Mouse (Mus musculus) embryonic facial prominence, embryonic 15.5 days (tissue): ENCODE results near the gene Amer3. TPM values are rescaled to one million over a fixed set of nuclear protein-coding genes. Genes with fewer than 3 reads are reported as not detected.
A peak's percentile ranks its signal among the peaks of the same experiment; 100 is the strongest.
"Not testable (repeated sequence)": the region's sequence is repeated elsewhere in the genome, so short reads cannot be mapped to it uniquely, and the experiment has no call there.

Experiments
- ATAC-seq: fragments of 200-750 bp; cut with Nextera tagmentation; 2 replicates; pipeline ENCODE4 v1.8.0; 2017; ENCODE audit warnings: low read depth, moderate TSS enrichment; ENCODE audit not compliant: insufficient number of reproducible peaks, low FRiP score, low TSS enrichment
- H3K27ac ChIP-seq: fragments of 300-500 bp; sonication (generic); replicated peaks from 2 replicates; pipeline ENCODE4 v1.5.1; 2015; ENCODE audit warnings: mild to moderate bottlenecking, inconsistent platforms
- H3K27me3 ChIP-seq: fragments of 300-500 bp; sonication (generic); 2 replicates; pipeline ENCODE4 v1.6.1; 2015; ENCODE audit warnings: inconsistent platforms
- H3K36me3 ChIP-seq: fragments of 300-500 bp; sonication (generic); 2 replicates; pipeline ENCODE4 v1.6.1; 2015; ENCODE audit warnings: mild to moderate bottlenecking, inconsistent platforms
- H3K4me1 ChIP-seq: fragments of 300-500 bp; sonication (generic); 2 replicates; pipeline ENCODE4 v1.6.1; 2015; ENCODE audit warnings: inconsistent platforms
- H3K4me2 ChIP-seq: fragments of 300-500 bp; sonication (generic); replicated peaks from 2 replicates; pipeline ENCODE4 v1.6.1; 2015; ENCODE audit warnings: mild to moderate bottlenecking, inconsistent platforms
- H3K4me3 ChIP-seq: fragments of 300-500 bp; sonication (generic); replicated peaks from 2 replicates; pipeline ENCODE4 v1.5.1; 2015; ENCODE audit warnings: mild to moderate bottlenecking, inconsistent platforms
- H3K9ac ChIP-seq: fragments of 300-500 bp; sonication (generic); 2 replicates; pipeline ENCODE4 v1.6.1; 2015; ENCODE audit warnings: inconsistent platforms
- H3K9me3 ChIP-seq: fragments of 300-500 bp; sonication (generic); replicated peaks from 2 replicates; pipeline ENCODE4 v1.6.1; 2016; ENCODE audit warnings: inconsistent platforms
- WGBS: fragments of 180-500 bp; shearing (Covaris S2); methylation state at CpG from one replicate; pipeline ENCODE4 v1.1.7; 2015; 5-methylcytosine and 5-hydroxymethylcytosine counted together
- polyA plus RNA-seq: library from polyadenylated mRNA; unstranded; fragments of >200 nt; fragmentation: Nextera tagmentation; extraction: Ambion mirVana; gene quantifications from 2 replicates; pipeline ENCODE4 v1.2.1, GENCODE M21; 2015

The Amer3 gene
- polyA plus RNA-seq, 1 experiment from 2014 or later = 0.23 TPM

DNA sequence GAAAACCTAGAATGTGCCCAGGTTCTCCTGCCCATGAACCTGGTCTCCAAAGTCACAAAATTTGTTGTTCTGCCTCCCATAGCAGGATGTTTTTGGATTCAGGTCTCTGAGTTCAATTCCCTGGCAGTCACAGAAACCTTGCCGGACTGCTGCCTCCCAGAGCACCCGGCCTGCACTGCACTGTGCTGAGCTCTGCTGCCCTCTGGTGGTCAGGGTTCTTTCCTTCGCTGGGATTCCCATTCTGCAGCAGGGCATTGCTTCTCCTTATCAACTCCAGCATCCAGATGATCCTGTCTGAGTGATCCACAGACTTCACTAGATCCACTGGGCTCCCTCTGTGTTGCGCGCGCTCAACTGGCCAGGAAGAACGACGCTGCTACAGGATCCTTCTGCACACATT, 22.9 kb downstream of the Amer3 start:
- H3K36me3 ChIP-seq = no peaks in the 10 kb centered on the region
- WGBS = 15% methylated on average over 8 of the region's 8 CpGs
- no peak overlapping the region for H3K4me3 ChIP-seq
- no peaks in the 10 kb centered on the region for H3K27me3 ChIP-seq
- no peak overlapping the region for H3K9ac ChIP-seq
- no peaks in the 10 kb centered on the region for H3K9me3 ChIP-seq
- H3K4me2 ChIP-seq = no peak overlapping the region
- no peak overlapping the region for H3K27ac ChIP-seq
- 0 out of 2 replicates have a peak, but pooled peaks have one; percentile 54 for ATAC-seq
- no peaks in the 10 kb centered on the region for H3K4me1 ChIP-seq

DNA sequence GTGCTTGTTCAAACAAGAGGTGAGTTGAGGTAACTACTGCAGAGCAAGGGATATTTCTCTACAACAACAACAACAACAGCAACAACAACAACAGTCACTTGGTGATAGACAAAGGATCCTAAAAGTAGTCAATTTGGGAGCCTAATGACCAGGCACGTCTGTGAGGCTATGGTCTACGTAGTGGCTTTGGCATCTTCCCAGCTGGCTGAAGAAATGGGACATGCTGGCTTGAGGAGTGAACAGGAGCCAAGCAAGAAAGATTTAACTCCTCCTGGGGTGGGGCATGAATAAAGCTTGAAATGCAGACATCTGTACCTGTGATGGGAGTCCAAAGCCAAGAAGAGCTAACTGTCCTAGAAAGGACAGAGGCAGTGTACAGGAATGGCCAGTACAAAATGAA, 34.3 kb downstream of the Amer3 start:
- H3K36me3 ChIP-seq = no peaks in the 10 kb centered on the region
- H3K4me3 ChIP-seq = no peak overlapping the region
- H3K4me1 ChIP-seq = no peaks in the 10 kb centered on the region
- no peak for ATAC-seq
- H3K9me3 ChIP-seq = no peaks in the 10 kb centered on the region
- 74% methylated on average over 2 of the region's 2 CpGs for WGBS
- H3K4me2 ChIP-seq = no peak overlapping the region
- H3K27me3 ChIP-seq = no peaks in the 10 kb centered on the region
- H3K27ac ChIP-seq = no peak overlapping the region
- H3K9ac ChIP-seq = no peak overlapping the region

DNA sequence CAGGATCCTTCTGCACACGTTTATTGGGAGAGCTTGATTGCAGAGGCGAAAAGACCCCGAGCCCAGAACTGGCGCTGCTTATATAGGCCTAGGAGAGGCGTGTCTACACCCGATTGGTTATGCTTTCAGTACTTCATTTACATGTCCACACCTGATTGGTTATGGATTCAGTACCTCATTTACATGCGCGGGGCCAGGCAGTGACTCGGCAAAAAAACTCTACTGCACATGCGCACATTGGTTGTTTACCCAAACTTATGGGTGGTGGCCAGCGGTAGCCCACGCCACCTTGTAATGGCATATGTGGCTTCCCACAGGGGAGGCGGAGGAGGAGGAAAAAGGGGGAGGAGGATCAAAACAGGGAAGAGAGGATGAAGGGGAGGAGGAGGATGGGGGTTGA, 40.7 kb downstream of the Amer3 start:
- not testable (repeated sequence) for H3K9me3 ChIP-seq, H3K27ac ChIP-seq, H3K36me3 ChIP-seq, H3K4me1 ChIP-seq, H3K4me2 ChIP-seq, H3K9ac ChIP-seq, ATAC-seq, H3K4me3 ChIP-seq, H3K27me3 ChIP-seq
- 93% methylated on average over 13 of the region's 13 CpGs for WGBS

DNA sequence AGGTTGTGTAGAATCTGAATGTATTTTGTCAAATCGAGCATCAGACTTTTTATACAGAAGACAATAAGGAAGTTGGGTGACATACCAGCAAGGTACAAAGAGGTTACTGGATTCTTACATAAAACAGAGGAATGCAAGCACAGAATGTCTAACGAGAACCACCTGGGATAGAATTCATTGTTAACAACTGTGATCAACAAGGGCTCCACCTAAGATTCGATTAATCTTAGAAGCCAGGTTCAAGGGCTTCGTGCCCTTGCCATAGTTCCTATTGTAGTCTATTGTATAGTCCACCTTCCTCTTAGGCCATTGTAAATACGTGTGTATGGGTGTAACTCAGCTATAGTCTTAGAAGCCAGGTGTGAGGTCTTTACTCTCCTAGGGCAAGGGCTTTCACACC, 41.3 kb downstream of the Amer3 start:
- H3K4me3 ChIP-seq, H3K27me3 ChIP-seq, H3K4me1 ChIP-seq, H3K4me2 ChIP-seq, H3K9ac ChIP-seq, ATAC-seq, H3K27ac ChIP-seq, H3K9me3 ChIP-seq, H3K36me3 ChIP-seq: not testable (repeated sequence)
- 80% methylated on average over 5 of the region's 5 CpGs for WGBS

DNA sequence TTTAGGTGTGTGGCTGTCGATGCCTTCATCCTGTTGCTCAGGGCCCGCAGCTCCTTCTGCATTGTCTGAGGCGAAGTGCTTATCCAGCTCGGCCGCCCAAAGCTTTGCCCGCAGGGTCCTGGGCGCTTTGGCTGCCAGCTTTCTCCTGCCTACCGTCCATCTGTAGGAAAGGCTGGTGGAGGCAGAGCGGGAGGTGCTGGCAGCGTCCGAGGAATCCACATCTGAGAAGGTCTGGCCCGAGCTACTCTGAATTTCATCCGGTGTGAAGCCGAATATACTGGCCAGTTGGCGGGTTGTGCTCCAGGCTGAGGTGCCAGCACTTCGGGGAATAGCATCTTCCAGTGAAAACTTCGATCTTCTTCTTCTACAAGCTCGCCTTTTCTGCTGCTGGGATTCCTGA, 56.3 kb downstream of the Amer3 start:
- Histone ChIP-seq H3K4me2 (no peak overlapping the region), H3K4me1 (0 out of 2 replicates have a peak, but pooled peaks cover 2% of the 10 kb centered on the region), H3K9me3 (no peaks in the 10 kb centered on the region), H3K36me3 (no peaks in the 10 kb centered on the region), H3K27me3 (no peaks in the 10 kb centered on the region), H3K27ac (no peak overlapping the region), H3K9ac (no peak overlapping the region), H3K4me3 (no peak overlapping the region)
- no peak for ATAC-seq
- WGBS = 83% methylated on average over 18 of the region's 18 CpGs

Other genes starting within 250 kb of the Amer3 start
- gene Ccdc115, start 140.0 kb upstream of the Amer3 start, polyA plus RNA-seq = 57.3 and 58.4 TPM in 2 replicates
- gene Imp4, start 139.8 kb upstream of the Amer3 start, polyA plus RNA-seq = 69.0 and 69.7 TPM in 2 replicates
- gene Ptpn18, start 119.9 kb upstream of the Amer3 start, polyA plus RNA-seq = 19.3 and 21.0 TPM in 2 replicates
- gene Prss39, start 81.2 kb upstream of the Amer3 start, polyA plus RNA-seq = not detected in 2 replicates
- gene Cfc1, start 44.0 kb upstream of the Amer3 start, polyA plus RNA-seq = 0.75 and 1.3 TPM in 2 replicates
- not detected in 2 replicates for gene Prss40, start 18.7 kb upstream of the Amer3 start, polyA plus RNA-seq